Mouse (Mus musculus): ENCODE measurements around the gene Fdxr. TPM values are rescaled to one million over a fixed set of nuclear protein-coding genes. Genes with fewer than 3 reads are reported as not detected.

The Fdxr gene
- polyA plus RNA-seq, 1 experiment = not detected

DNA sequence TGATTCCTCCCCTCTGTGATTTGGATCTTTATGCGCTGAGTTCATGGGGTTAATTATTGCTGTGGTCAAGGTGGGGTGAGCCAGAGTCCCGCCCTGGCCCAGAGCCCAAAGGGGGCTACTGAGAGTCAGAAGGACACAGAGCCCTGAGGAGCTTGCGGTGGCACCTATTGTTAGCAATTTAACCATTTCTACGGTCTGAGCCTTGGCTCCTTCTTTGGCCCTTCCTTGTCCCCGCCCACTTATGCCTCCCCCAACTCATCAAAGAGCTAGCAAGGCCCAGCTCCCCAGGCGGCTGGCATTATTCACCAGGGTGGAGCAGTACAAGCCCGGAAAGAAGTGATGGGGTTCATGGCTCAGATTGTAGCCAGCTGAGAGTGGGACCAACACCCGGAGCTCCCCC, 30.0 kb upstream of the Fdxr start, which contains the start of gene Otop2:
TSS of gene Otop2 (plus strand) at position 301 of the 400 bp plus-strand sequence.
- Histone ChIP-seq H3K4me1 (ENCODE audit: control insufficient read depth, insufficient read depth, low read length) (peaks cover 6% of the 10 kb centered on the region; the same call in 1 of the 2 replicates), H3K4me3 (ENCODE audit: insufficient read depth, low read depth, low read length) (no peak within 1 kb of the TSS), H3K27ac (ENCODE audit: insufficient read depth, low read depth, low read length) (no peak within 1 kb of the TSS)
- WGBS = 41% methylated on average over 8 of the region's 8 CpGs
- TF ChIP-seq CTCF (IDR thresholded peaks at IDR 0.05; ENCODE audit: insufficient read depth, low read depth, low read length) = no peak
- TF ChIP-seq POLR2A (IDR thresholded peaks at IDR 0.05; ENCODE audit: insufficient read depth, low read depth, low read length) = no peak

DNA sequence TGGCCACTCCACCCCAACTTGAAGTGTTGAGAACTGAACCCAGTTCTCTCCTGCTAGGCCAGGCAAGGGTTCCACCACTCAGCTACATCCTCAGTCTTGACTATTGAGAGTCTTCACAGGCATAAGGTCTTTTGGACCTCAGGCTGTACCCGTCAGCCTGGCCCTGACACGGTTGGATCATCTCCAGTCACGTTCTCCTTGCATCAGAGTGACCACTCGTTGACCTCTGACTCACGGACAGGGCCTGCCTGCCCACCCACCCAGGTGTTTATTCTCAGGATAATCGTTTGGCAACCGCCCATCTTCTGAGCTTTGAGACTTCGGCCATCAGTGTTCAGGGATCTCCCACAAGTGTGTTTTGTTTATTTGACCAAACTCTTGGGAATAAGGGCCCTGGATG, 26.3 kb upstream of the Fdxr start:
- peaks cover 6% of the 10 kb centered on the region; the same call in 1 of the 2 replicates for H3K4me1 ChIP-seq (ENCODE audit: control insufficient read depth, insufficient read depth, low read length)
- H3K27ac ChIP-seq (ENCODE audit: insufficient read depth, low read depth, low read length) = no peak overlapping the region
- WGBS = 81% methylated on average over 8 of the region's 8 CpGs
- H3K4me3 ChIP-seq (ENCODE audit: insufficient read depth, low read depth, low read length) = no peak overlapping the region
- TF ChIP-seq POLR2A (IDR thresholded peaks at IDR 0.05; ENCODE audit: insufficient read depth, low read depth, low read length) = no peak
- TF ChIP-seq CTCF (IDR thresholded peaks at IDR 0.05; ENCODE audit: insufficient read depth, low read depth, low read length) = no peak

DNA sequence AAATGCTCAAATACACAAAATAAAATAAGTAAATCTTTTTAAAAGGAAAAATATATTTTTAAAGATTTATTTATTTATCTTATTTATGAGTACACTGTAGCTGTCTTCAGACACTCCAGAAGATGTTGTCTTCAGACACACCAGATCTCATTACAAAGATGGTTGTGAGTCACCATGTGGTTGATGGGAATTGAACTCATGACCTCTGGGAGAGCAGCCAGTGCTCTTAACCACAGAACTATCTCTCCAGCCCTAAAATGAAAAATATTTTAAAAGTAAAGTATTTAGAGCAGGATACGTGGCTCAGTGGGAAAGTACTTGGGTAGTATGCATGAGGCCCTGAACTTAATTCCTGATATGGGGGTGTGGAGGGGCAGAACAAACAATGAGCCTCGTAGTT, 24.5 kb upstream of the Fdxr start:
- Histone ChIP-seq H3K4me3 (ENCODE audit: insufficient read depth, low read depth, low read length) (no peak overlapping the region), H3K4me1 (ENCODE audit: control insufficient read depth, insufficient read depth, low read length) (peaks cover 8% of the 10 kb centered on the region; the same call in 1 of the 2 replicates), H3K27ac (ENCODE audit: insufficient read depth, low read depth, low read length) (no peak overlapping the region)
- TF ChIP-seq CTCF (IDR thresholded peaks at IDR 0.05; ENCODE audit: insufficient read depth, low read depth, low read length) = no peak
- TF ChIP-seq POLR2A (IDR thresholded peaks at IDR 0.05; ENCODE audit: insufficient read depth, low read depth, low read length) = no peak
- WGBS = 88% methylated on average over 2 of the region's 2 CpGs

DNA sequence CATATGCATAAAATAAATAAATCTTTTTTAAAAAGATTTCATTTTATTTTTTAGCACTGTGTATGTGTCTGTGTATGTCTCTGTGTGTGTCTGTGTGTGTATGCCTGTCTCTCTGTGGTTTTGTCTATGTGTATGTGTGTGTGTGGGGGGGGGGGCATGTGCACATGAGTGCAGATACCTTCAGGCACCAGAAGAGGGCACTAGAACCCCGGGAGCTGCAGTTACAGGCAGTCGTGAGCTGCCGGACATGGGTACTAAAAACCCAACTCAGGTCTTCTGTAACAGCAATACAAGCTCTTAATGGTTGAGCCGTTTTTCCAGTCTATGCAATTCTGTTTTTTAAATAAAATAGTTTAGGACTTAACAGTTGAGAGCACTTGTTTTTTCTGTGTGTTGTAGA, 23.9 kb upstream of the Fdxr start:
- WGBS = 78% methylated on average over 4 of the region's 4 CpGs
- Histone ChIP-seq H3K27ac (ENCODE audit: insufficient read depth, low read depth, low read length) (no peak overlapping the region), H3K4me1 (ENCODE audit: control insufficient read depth, insufficient read depth, low read length) (peaks cover 10% of the 10 kb centered on the region; the same call in 1 of the 2 replicates), H3K4me3 (ENCODE audit: insufficient read depth, low read depth, low read length) (no peak overlapping the region)
- TF ChIP-seq CTCF (IDR thresholded peaks at IDR 0.05; ENCODE audit: insufficient read depth, low read depth, low read length) (no peak), POLR2A (IDR thresholded peaks at IDR 0.05; ENCODE audit: insufficient read depth, low read depth, low read length) (no peak)

- H3K4me1 ChIP-seq (ENCODE audit: control insufficient read depth, insufficient read depth, low read length) = peaks cover 10% of the 10 kb centered on the region; the same call in 1 of the 2 replicates
- no peak overlapping the region for H3K27ac ChIP-seq (ENCODE audit: insufficient read depth, low read depth, low read length)
- 78% methylated on average over 8 of the region's 8 CpGs for WGBS
- H3K4me3 ChIP-seq (ENCODE audit: insufficient read depth, low read depth, low read length) = peak overlapping the region; percentile 7; the same call in 1 of the 2 replicates
- no peak for TF ChIP-seq CTCF (IDR thresholded peaks at IDR 0.05; ENCODE audit: insufficient read depth, low read depth, low read length)
- TF ChIP-seq POLR2A (IDR thresholded peaks at IDR 0.05; ENCODE audit: insufficient read depth, low read depth, low read length) = no peak
These were observed 21.3 kb upstream of the Fdxr start for GRCm38 (mm10) chr11:115298160-115298559.

DNA sequence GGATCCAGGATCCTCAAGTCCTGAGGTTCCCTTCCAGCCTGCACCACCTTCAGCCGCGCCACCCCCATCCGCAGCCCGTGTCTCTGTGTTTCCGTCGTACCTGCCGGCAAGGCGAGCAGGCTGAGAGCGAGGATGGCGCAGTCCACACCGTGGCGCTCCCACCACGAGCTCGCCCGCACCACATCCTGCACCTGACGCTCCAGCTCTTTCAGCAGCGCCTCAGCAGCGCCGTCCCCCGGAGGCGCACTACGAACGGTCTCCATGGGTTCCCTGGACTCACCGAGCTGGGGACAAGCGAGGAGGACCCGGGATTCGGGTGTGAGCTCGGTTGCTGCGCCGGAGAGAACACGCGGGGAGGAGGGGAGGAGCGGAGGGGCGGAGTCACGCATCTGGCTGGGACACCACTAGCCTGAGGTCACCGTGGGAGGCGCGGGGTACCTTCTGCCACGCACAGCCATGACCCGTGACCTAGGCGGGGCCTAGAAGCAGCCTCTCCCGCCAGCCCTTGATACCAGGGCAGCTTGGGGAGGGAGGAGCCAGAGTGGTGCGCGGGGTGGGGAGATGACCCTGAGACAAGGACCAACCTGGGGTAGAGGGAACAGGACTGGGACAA, 20.5 kb upstream of the Fdxr start, which contains the start of gene Fads6:
TSS of gene Fads6 (minus strand) at position 450 of the 613 bp plus-strand sequence.
- TF ChIP-seq CTCF (IDR thresholded peaks at IDR 0.05; ENCODE audit: insufficient read depth, low read depth, low read length) = peak; percentile 11; the same call in 1 of the 2 replicates
- peak; percentile 31; the same call in 1 of the 2 replicates for TF ChIP-seq POLR2A (IDR thresholded peaks at IDR 0.05; ENCODE audit: insufficient read depth, low read depth, low read length)
- Histone ChIP-seq H3K4me3 (ENCODE audit: insufficient read depth, low read depth, low read length) (peak within 1 kb of the TSS; percentile 55), H3K4me1 (ENCODE audit: control insufficient read depth, insufficient read depth, low read length) (peaks cover 13% of the 10 kb centered on the region; the same call in 1 of the 2 replicates), H3K27ac (ENCODE audit: insufficient read depth, low read depth, low read length) (peak within 1 kb of the TSS; percentile 1; the same call in 1 of the 2 replicates)
- under 1% methylated on average over 43 of the region's 44 CpGs for WGBS

GRCm38 (mm10) chr11:115296471-115297210, 19.8 kb upstream of the Fdxr start:
- 51% methylated on average over 21 of the region's 21 CpGs for WGBS
- peak overlapping the region; percentile 1; the same call in 1 of the 2 replicates for H3K27ac ChIP-seq (ENCODE audit: insufficient read depth, low read depth, low read length)
- H3K4me1 ChIP-seq (ENCODE audit: control insufficient read depth, insufficient read depth, low read length) = peaks cover 16% of the 10 kb centered on the region; the same call in 1 of the 2 replicates
- TF ChIP-seq POLR2A (IDR thresholded peaks at IDR 0.05; ENCODE audit: insufficient read depth, low read depth, low read length) = no peak
- TF ChIP-seq CTCF (IDR thresholded peaks at IDR 0.05; ENCODE audit: insufficient read depth, low read depth, low read length) = no peak
- H3K4me3 ChIP-seq (ENCODE audit: insufficient read depth, low read depth, low read length) = peak overlapping the region; percentile 55

DNA sequence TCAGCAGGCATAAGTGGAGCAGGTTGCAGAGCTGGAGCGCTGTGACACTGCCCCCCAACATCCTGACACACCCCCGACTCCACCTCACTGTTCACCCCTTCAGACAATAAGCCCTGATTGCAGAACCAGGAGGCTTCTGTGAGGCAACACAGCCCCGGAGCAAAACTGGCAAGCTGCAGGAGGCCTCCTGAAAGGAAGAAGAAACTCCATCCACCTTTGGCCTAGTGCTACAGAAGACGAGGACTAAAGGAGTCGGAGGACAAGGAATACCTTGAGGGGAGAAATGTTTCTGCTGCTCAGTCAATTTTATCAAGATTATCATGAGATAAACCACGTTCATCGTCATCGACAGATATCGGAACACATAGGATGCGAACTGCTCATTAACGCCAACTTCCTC, 19.1 kb upstream of the Fdxr start:
- Histone ChIP-seq H3K27ac (ENCODE audit: insufficient read depth, low read depth, low read length) (no peak overlapping the region), H3K4me1 (ENCODE audit: control insufficient read depth, insufficient read depth, low read length) (peaks cover 16% of the 10 kb centered on the region; the same call in 1 of the 2 replicates), H3K4me3 (ENCODE audit: insufficient read depth, low read depth, low read length) (0 out of 2 replicates have a peak overlapping the region, but pooled peaks have one; percentile 55)
- TF ChIP-seq POLR2A (IDR thresholded peaks at IDR 0.05; ENCODE audit: insufficient read depth, low read depth, low read length) = no peak
- TF ChIP-seq CTCF (IDR thresholded peaks at IDR 0.05; ENCODE audit: insufficient read depth, low read depth, low read length) = no peak
- WGBS = 90% methylated on average over 11 of the region's 11 CpGs

Measured in olfactory bulb, adult 2 months (tissue).